Mouse (Mus musculus): Measurements from ENCODE around the gene Socs1. TPM values are rescaled to one million over a fixed set of nuclear protein-coding genes. Genes with fewer than 3 reads are reported as not detected.

The Socs1 gene
- polyA plus RNA-seq, 1 experiment, result 0.75 TPM

GRCm38 (mm10) chr16:10780631-10781120, 4.7 kb downstream of the Socs1 start:
- H3K27ac ChIP-seq (ENCODE audit: insufficient read depth, low read depth, low read length), result no peak overlapping the region
- TF ChIP-seq POLR2A (IDR thresholded peaks at IDR 0.05; ENCODE audit: borderline replicate concordance, low read depth, low read length) (no peak), CTCF (IDR thresholded peaks at IDR 0.05; ENCODE audit: low read depth, low read length) (no peak)

GRCm38 (mm10) chr16:10777579-10778160, 7.7 kb downstream of the Socs1 start:
- Histone ChIP-seq H3K4me3 (ENCODE audit: insufficient read depth, low read length) (no peak overlapping the region), H3K27ac (ENCODE audit: insufficient read depth, low read depth, low read length) (no peak overlapping the region), H3K4me1 (ENCODE audit: control insufficient read depth, insufficient read depth, low read length) (peaks cover 5% of the 10 kb centered on the region; the same call in 1 of the 2 replicates)

More at GRCm38 (mm10) chr16:10780631-10781120, 4.7 kb downstream of the Socs1 start:
- H3K4me3 ChIP-seq (ENCODE audit: insufficient read depth, low read length), result no peak overlapping the region
- peaks cover 5% of the 10 kb centered on the region; the same call in 1 of the 2 replicates for H3K4me1 ChIP-seq (ENCODE audit: control insufficient read depth, insufficient read depth, low read length)

GRCm38 (mm10) chr16:10776322-10776721, 9.0 kb downstream of the Socs1 start:
- TF ChIP-seq POLR2A (IDR thresholded peaks at IDR 0.05; ENCODE audit: borderline replicate concordance, low read depth, low read length) (no peak), CTCF (IDR thresholded peaks at IDR 0.05; ENCODE audit: low read depth, low read length) (no peak)
- no peak overlapping the region for H3K4me3 ChIP-seq (ENCODE audit: insufficient read depth, low read length)
- H3K4me1 ChIP-seq (ENCODE audit: control insufficient read depth, insufficient read depth, low read length), result no peaks in the 10 kb centered on the region
- no peak overlapping the region for H3K27ac ChIP-seq (ENCODE audit: insufficient read depth, low read depth, low read length)

More at GRCm38 (mm10) chr16:10777579-10778160, 7.7 kb downstream of the Socs1 start:
- TF ChIP-seq CTCF (IDR thresholded peaks at IDR 0.05; ENCODE audit: low read depth, low read length), result no peak
- no peak for TF ChIP-seq POLR2A (IDR thresholded peaks at IDR 0.05; ENCODE audit: borderline replicate concordance, low read depth, low read length)

GRCm38 (mm10) chr16:10774726-10775125, 10.6 kb downstream of the Socs1 start:
- H3K4me1 ChIP-seq (ENCODE audit: control insufficient read depth, insufficient read depth, low read length), result no peaks in the 10 kb centered on the region
- no peak overlapping the region for H3K4me3 ChIP-seq (ENCODE audit: insufficient read depth, low read length)
- TF ChIP-seq CTCF (IDR thresholded peaks at IDR 0.05; ENCODE audit: low read depth, low read length) (no peak), POLR2A (IDR thresholded peaks at IDR 0.05; ENCODE audit: borderline replicate concordance, low read depth, low read length) (no peak)
- no peak overlapping the region for H3K27ac ChIP-seq (ENCODE audit: insufficient read depth, low read depth, low read length)

- Histone ChIP-seq H3K4me3 (ENCODE audit: insufficient read depth, low read length) (no peak overlapping the region), H3K27ac (ENCODE audit: insufficient read depth, low read depth, low read length) (no peak overlapping the region), H3K4me1 (ENCODE audit: control insufficient read depth, insufficient read depth, low read length) (no peaks in the 10 kb centered on the region)
- TF ChIP-seq CTCF (IDR thresholded peaks at IDR 0.05; ENCODE audit: low read depth, low read length) (no peak), POLR2A (IDR thresholded peaks at IDR 0.05; ENCODE audit: borderline replicate concordance, low read depth, low read length) (no peak)
These were observed 11.8 kb downstream of the Socs1 start for GRCm38 (mm10) chr16:10773543-10773942.

GRCm38 (mm10) chr16:10771769-10772510, 13.4 kb downstream of the Socs1 start:
- TF ChIP-seq POLR2A (IDR thresholded peaks at IDR 0.05; ENCODE audit: borderline replicate concordance, low read depth, low read length) (no peak), CTCF (IDR thresholded peaks at IDR 0.05; ENCODE audit: low read depth, low read length) (no peak)
- Histone ChIP-seq H3K27ac (ENCODE audit: insufficient read depth, low read depth, low read length) (no peak overlapping the region), H3K4me3 (ENCODE audit: insufficient read depth, low read length) (no peak overlapping the region), H3K4me1 (ENCODE audit: control insufficient read depth, insufficient read depth, low read length) (no peaks in the 10 kb centered on the region)

- no peak for TF ChIP-seq CTCF (IDR thresholded peaks at IDR 0.05; ENCODE audit: low read depth, low read length)
- TF ChIP-seq POLR2A (IDR thresholded peaks at IDR 0.05; ENCODE audit: borderline replicate concordance, low read depth, low read length), result no peak
- no peaks in the 10 kb centered on the region for H3K4me1 ChIP-seq (ENCODE audit: control insufficient read depth, insufficient read depth, low read length)
- no peak overlapping the region for H3K27ac ChIP-seq (ENCODE audit: insufficient read depth, low read depth, low read length)
- H3K4me3 ChIP-seq (ENCODE audit: insufficient read depth, low read length), result no peak overlapping the region
These were observed 14.6 kb downstream of the Socs1 start for GRCm38 (mm10) chr16:10770531-10771325.

- no peak overlapping the region for H3K4me3 ChIP-seq (ENCODE audit: insufficient read depth, low read length)
- H3K27ac ChIP-seq (ENCODE audit: insufficient read depth, low read depth, low read length), result no peak overlapping the region
- TF ChIP-seq CTCF (IDR thresholded peaks at IDR 0.05; ENCODE audit: low read depth, low read length) (no peak), POLR2A (IDR thresholded peaks at IDR 0.05; ENCODE audit: borderline replicate concordance, low read depth, low read length) (no peak)
- peaks cover 4% of the 10 kb centered on the region for H3K4me1 ChIP-seq (ENCODE audit: control insufficient read depth, insufficient read depth, low read length)
These were observed 15.7 kb downstream of the Socs1 start for GRCm38 (mm10) chr16:10769661-10770060.

GRCm38 (mm10) chr16:10768821-10769220, 16.5 kb downstream of the Socs1 start:
- Histone ChIP-seq H3K4me1 (ENCODE audit: control insufficient read depth, insufficient read depth, low read length) (peaks cover 5% of the 10 kb centered on the region), H3K4me3 (ENCODE audit: insufficient read depth, low read length) (no peak overlapping the region), H3K27ac (ENCODE audit: insufficient read depth, low read depth, low read length) (no peak overlapping the region)
- TF ChIP-seq POLR2A (IDR thresholded peaks at IDR 0.05; ENCODE audit: borderline replicate concordance, low read depth, low read length) (no peak), CTCF (IDR thresholded peaks at IDR 0.05; ENCODE audit: low read depth, low read length) (no peak)
